Mouse (Mus musculus): ENCODE results near the gene Olfr414. TPM values are rescaled to one million over a fixed set of nuclear protein-coding genes. Genes with fewer than 3 reads are reported as not detected.

Gene Olfr414
- not detected for total RNA-seq (2021)
- long read RNA-seq, experiment 1 = 0 reads
- long read RNA-seq, experiment 2 = 0 reads

DNA sequence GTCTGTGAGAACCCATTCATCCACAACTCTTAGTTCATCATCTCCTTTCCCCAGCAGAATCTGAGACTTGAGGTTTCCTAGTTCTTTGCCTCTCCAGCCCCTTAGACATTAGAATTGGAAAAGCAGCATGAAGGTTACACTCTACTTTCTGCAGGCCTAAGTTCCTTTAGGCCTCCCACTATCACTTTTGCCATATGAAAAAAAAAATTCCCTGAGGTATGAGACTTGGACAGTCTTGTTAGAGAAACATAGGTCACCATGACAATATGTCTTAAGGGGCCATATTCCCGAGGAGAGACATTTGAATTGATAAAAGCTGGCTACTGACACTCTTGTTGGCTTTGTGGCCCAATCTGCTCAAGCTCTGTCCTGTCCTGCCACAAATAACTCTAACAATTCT is at the start of gene Olfr414:
TSS of gene Olfr414 (plus strand) at position 301 of the 400 bp plus-strand sequence.
- no peak for DNase-seq
- intact Hi-C loops (cut with DNase I) = no loop called here

DNA sequence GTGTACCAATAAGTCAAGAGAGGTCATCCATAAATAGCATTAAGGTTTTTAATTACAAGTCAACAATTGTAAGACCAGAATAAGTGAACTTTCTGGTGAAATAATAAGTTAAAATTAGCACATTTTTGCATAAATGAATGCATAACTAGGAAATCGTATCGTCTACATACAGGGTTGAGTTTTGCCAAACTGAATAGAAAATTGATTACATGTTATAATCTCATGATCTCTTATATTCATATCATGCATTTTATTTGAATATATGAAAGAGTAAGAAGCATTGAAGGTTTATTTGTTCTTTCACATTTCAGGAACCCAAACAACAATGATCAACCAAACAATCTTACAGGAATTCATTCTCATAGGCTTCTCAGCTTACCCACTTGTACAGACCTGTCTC is 33.1 kb upstream of the Olfr414 start, which contains the start of gene Olfr248:
TSS of gene Olfr248 (plus strand) at position 301 of the 400 bp plus-strand sequence.
- no peak for DNase-seq
- intact Hi-C loops (cut with DNase I) = no loop called here

DNA sequence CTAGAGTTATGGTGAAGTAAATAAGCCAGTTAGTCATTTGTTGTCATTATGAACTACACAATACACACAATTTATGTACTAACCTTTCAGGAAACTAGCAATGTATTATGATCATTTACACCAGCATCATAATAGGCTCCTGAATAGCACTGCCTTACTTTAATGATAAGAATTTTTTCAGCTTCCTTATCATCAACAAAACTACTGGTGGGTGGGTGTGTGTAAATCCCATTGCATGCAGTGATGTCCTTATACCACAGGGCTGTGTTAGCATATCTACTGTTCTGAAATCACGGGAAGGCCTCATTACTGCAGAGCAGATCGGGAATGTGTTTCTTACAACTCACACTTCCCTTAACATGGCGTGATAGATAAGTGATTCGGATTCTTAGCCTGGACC is 905 bp upstream of the Olfr414 start:
- intact Hi-C loops (cut with DNase I) = no loop called here
- no peak for DNase-seq

DNA sequence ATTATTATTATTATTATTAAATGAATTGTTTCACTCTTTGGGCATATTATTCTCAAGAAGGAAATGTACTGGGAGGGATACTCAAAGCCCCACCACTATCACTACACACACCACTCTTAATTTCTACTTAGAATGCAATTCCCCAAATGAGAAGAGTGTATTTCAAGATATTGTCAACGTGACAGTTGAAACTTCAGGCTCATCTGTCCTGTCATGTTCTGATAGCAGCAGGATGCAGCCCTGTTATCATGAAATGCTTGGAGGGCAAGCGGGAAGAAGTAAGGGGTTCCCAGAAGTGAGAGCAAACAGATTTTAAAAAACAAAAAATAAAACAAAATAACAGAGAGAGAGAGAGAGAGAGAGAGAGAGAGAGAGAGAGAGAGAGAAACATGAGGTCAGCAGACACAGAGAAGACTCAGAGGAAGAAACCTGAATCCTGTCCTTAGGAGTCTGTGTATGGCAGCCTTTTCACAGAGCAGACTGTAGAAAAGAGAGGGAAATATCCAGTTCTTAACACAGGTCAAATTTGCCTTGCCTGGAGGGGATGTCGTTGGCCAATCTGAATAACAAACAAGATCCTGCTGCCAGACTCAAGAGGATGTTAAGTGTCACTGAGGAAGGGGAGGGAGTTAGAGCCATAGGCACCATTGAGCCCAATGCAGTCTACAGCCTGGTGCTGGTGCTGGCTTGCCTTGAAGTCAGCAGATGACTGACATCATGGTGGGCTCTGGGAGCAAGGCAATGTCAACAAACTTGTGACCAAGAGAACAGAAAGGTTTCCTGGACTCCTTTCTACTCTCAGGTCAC is 2.5 kb downstream of the Olfr414 start:
- DNase-seq = no peak
- intact Hi-C loops (cut with DNase I) = no loop called here

DNA sequence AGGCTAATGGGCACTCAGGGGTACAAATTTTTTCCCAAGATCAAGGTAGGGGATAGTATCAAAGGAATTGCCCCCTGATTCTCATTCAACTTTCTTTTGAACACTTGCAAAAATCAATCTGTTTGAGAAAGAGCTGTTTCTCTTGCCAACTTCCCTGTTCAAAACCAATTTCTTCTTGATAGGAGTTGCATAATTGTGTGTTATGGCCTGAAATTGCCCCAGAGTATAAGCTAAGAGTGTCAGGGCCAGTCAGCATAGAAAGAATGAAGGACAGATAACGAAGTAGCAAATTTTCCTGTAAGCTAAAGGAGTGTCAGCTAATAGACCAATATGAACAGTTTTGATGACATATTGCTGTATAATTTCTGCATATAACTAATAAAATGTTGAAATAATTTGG is 3.5 kb downstream of the Olfr414 start:
- no peak for DNase-seq
- intact Hi-C loops (cut with DNase I) = no loop called here

DNA sequence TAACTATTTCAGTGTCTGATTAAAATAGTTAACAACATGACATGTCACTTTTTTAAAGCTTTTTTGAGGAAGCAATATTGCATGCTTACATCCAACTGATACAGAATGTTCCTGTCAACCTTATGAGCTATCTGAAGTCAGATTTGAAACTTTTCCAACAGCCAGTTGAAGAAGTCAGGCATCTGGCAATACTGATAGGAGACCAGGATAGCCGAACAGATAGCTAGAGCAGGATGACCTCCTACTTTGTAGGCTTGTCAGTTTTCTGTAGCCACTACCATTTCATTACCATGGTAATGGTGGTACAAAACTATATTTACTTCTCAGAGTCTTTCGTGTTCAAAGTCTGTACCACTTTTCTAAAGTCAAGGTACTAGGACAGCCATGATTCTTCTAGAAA is 4.5 kb downstream of the Olfr414 start:
- DNase-seq = no peak
- intact Hi-C loops (cut with DNase I) = no loop called here

DNA sequence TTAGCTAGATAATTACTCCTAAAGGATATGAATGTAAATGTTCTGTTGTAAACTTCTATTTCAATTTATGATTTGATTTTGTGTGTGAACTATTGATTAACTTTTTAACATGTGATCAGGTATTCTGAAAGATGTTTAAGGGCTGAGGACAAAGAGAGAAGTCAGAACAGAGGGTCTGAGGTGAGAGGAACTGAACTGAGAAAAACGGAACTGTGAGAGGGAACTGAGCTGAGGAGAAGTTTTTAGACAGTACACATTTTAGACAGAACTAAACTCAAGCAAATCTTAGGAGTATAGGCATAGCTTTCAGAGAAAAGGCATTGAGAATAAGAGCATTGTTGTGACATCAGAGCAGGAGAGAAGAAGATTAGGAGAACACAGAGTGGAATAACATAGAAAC is 10.3 kb downstream of the Olfr414 start:
- DNase-seq = no peak
- intact Hi-C loops (cut with DNase I) = no loop called here

DNA sequence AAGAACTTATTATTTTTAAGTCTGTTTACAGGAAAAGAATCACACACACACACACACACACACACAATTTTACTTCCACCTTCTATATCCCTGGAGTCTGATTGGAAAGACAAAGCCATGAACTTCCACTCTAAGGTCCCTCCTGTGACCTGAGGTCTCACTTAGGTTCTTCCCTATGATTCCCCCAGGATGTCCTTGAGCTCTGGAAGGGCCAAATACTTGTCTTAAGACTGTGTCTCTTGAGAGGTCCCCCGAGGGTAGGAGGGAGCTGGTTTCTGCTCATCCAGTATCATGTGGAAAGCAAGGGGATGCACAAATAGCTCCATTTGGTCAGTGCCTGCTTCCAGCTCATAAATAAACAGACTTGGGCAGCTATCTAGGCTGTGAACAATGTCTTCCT is 17.9 kb downstream of the Olfr414 start, which contains the start of gene Olfr220:
TSS of gene Olfr220 (plus strand) at position 301 of the 400 bp plus-strand sequence.
- DNase-seq = no peak
- intact Hi-C loops (cut with DNase I) = no loop called here

DNA sequence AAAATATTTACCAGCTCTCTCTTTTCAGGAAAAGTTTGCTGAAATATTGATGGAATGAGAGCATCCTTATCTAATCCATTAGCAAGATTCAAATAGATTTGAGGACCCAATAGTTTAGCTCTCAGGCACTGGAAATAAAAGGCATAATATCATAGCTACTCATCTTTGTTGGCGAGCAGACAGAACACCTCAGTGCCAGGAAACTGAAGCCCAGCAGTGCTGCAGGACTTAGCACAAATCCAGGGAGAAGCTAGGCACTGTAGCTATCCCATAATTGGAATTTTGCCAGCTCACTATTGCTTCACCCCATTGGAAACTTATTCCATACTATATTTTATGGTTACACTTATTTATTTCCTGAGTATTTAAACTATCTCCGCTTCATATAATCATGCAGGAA is 31.2 kb downstream of the Olfr414 start:
- intact Hi-C loops (cut with DNase I) = no loop called here
- no peak for DNase-seq

DNA sequence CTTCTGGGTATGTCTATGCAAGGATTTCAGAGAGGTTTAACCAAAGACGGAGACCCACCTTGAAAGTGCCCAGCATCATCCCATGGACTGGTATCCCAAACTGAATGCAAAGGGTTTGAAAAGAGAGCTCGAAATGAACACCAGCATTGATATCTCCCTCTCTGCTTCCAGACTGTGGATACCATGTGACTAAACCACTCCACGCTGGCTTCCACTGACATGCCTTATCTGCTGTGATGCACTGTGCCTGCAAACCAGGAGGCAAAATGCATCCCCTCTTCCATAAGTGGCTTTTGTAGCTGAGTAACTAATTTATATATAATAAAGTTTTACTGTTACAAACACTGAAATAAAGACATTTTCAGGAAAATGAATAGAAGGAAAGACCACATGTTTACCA is 41.5 kb downstream of the Olfr414 start:
- DNase-seq = no peak
- intact Hi-C loops (cut with DNase I) = loop anchor here (5.0 kb wide), 2 partner anchors 87 to 1003 kb away; no protein-coding TSS in a partner anchor

DNA sequence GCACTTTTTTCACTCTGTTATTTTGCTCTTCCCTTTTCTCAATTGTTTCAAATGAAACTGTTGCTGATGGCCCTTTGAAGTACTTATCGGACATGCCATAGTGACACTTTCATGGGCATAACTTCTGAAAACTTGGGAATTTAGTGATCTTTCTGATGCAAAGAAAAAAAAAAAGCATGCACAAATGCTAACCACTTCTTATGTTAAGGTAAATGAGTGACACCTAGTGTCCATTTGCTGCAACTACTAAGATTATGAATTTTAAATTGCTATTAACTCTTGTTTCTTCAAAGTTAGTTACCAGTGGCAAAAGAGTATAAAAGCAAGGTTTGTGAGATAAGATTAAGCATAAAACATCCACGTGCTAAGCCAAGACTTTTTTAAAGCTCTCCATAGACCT is 42.4 kb downstream of the Olfr414 start:
- no peak for DNase-seq
- intact Hi-C loops (cut with DNase I) = loop anchor here (5.0 kb wide), 2 partner anchors 86 to 1004 kb away; no protein-coding TSS in a partner anchor

DNA sequence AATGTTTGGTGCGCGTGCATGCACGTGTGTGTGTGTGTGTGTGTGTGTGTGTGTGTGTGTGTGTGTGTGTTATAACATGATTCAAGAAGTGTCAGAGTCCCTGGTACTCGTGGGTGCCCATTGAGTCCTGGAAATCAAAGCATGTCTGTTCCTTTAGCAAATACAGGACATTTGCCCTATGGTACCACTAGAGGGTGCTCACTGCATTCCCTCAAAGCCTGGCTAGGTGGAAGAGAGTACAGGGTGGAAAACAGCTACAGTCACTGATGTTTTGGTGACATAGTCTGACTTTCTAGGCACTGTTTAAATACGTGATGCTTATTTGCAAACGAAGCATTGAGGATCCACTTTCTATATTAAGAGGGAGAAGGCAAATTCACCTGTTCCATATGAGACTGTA is 45.9 kb downstream of the Olfr414 start:
- no peak for DNase-seq
- intact Hi-C loops (cut with DNase I) = loop anchor here (5.0 kb wide), 2 partner anchors 83 to 1007 kb away; no protein-coding TSS in a partner anchor

DNA sequence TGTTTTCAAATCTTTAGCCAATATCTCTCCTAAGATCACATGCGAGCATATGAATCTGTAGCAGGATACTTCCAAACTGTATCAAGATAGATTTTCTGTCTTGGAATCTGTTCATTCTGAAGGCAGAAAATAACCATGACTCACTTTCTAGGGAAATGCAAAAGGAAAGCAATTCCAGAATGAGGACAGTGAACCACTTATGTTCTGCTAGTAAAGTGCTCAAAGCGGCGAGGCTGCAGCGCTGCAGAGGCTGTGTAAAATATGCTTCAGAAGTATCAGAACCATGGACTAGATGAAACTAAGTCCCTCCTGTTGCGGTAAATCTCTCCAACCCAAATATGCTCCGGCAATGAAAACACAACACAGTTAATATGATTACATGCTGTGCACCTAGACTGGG is 58.7 kb downstream of the Olfr414 start:
- no peak for DNase-seq
- intact Hi-C loops (cut with DNase I) = no loop called here

Other genes with a start within 250 kb of the Olfr414 start
- gene Olfr419, start 172.0 kb upstream of the Olfr414 start, total RNA-seq (2021) = not detected
- not detected for gene Mptx1, start 93.5 kb upstream of the Olfr414 start, total RNA-seq (2021)
- gene Olfr417, start 58.9 kb upstream of the Olfr414 start, total RNA-seq (2021) = not detected
- gene Olfr248, start 33.0 kb upstream of the Olfr414 start, total RNA-seq (2021) = not detected
- gene Olfr220, start 18.0 kb downstream of the Olfr414 start, total RNA-seq (2021) = not detected
- gene Fmn2, start 77.8 kb downstream of the Olfr414 start, total RNA-seq (2021) = under 1 TPM; 0.25 to 0.28 TPM